Mouse (Mus musculus): Measurements from ENCODE around the gene Gpr83.

Gene Gpr83

GRCm38 (mm10) chr9:14904741-14905475 is 44.9 kb downstream of the Gpr83 start:
- DNase-seq (ENCODE audit: low spot score): no peak

- no peak for DNase-seq (ENCODE audit: low spot score)
Observed at GRCm38 (mm10) chr9:14905956-14906355, 45.9 kb downstream of the Gpr83 start.

GRCm38 (mm10) chr9:14907816-14908415 is 47.9 kb downstream of the Gpr83 start:
- no peak for DNase-seq (ENCODE audit: low spot score)

- no peak for DNase-seq (ENCODE audit: low spot score)
Observed at GRCm38 (mm10) chr9:14909981-14910380, 50.0 kb downstream of the Gpr83 start.

GRCm38 (mm10) chr9:14912037-14912436 is 52.0 kb downstream of the Gpr83 start:
- DNase-seq (ENCODE audit: low spot score): no peak

GRCm38 (mm10) chr9:14917661-14918060 is 57.7 kb downstream of the Gpr83 start:
- DNase-seq (ENCODE audit: low spot score): no peak

GRCm38 (mm10) chr9:14918825-14919668 is 59.0 kb downstream of the Gpr83 start:
- no peak for DNase-seq (ENCODE audit: low spot score)
